Mouse (Mus musculus) intestine, embryonic 14.5 days (tissue): ENCODE data around the gene Hdhd3. TPM values are rescaled to one million over a fixed set of nuclear protein-coding genes. Genes with fewer than 3 reads are reported as not detected.
A peak's percentile ranks its signal among the peaks of the same experiment; 100 is the strongest.

Experiments
- ATAC-seq: fragments of 200-750 bp; cut with Nextera tagmentation; replicated peaks from 2 replicates; pipeline ENCODE4 v1.8.0; 2017; ENCODE audit warnings: low read depth, moderate number of reproducible peaks, moderate TSS enrichment, moderate library complexity; ENCODE audit not compliant: low FRiP score, low TSS enrichment
- DNase-seq: peaks from one replicate; pipeline ENCODE4 v3.0.0-alpha.2; 2018; ENCODE audit warnings: low spot score
- H3K27ac ChIP-seq: fragments of 300-500 bp; sonication (generic); 2 replicates; pipeline ENCODE4 v1.5.1; 2014; ENCODE audit warnings: low read depth, mild to moderate bottlenecking, control low read depth
- H3K27me3 ChIP-seq: fragments of 300-500 bp; sonication (generic); replicated peaks from 2 replicates; pipeline ENCODE4 v1.6.1; 2014; ENCODE audit warnings: low read length, control low read depth; ENCODE audit not compliant: control insufficient read depth, insufficient read depth
- H3K36me3 ChIP-seq: fragments of 300-500 bp; sonication (generic); 2 replicates; pipeline ENCODE4 v1.6.1; 2014; ENCODE audit warnings: low read length, control low read depth; ENCODE audit not compliant: control insufficient read depth, insufficient read depth
- H3K4me1 ChIP-seq: fragments of 300-500 bp; sonication (generic); replicated peaks from 2 replicates; pipeline ENCODE4 v1.6.1; 2014; ENCODE audit warnings: low read length, control low read depth, mixed read lengths; ENCODE audit not compliant: control insufficient read depth, insufficient read depth
- H3K4me2 ChIP-seq: fragments of 300-500 bp; sonication (generic); 2 replicates; pipeline ENCODE4 v1.6.1; 2014; ENCODE audit warnings: low read length
- H3K4me3 ChIP-seq: fragments of 300-500 bp; sonication (generic); 2 replicates; pipeline ENCODE4 v1.5.1; 2014; ENCODE audit warnings: low read depth, low read length, control low read depth, mixed read lengths
- H3K9ac ChIP-seq: fragments of 300-500 bp; sonication (generic); 2 replicates; pipeline ENCODE4 v1.6.1; 2014; ENCODE audit warnings: mild to moderate bottlenecking, low read length
- H3K9me3 ChIP-seq: fragments of 300-500 bp; sonication (generic); 2 replicates; pipeline ENCODE4 v1.6.1; 2016; ENCODE audit warnings: low read length, control low read depth; ENCODE audit not compliant: control insufficient read depth
- WGBS: fragments of 180-500 bp; shearing (Covaris S2); extraction: QIAGEN DNeasy Blood & Tissue Kit; methylation state at CpG from one replicate; pipeline ENCODE4 v1.1.7; 2014; 5-methylcytosine and 5-hydroxymethylcytosine counted together
- polyA plus RNA-seq: library from polyadenylated mRNA; unstranded; fragments of >200 nt; fragmentation: Nextera tagmentation; extraction: Ambion mirVana; gene quantifications from 2 replicates; pipeline ENCODE4 v1.2.1, GENCODE M21; 2014

Hdhd3 gene
- 29.4 and 32.4 TPM in 2 replicates for polyA plus RNA-seq

GRCm38 (mm10) chr4:62503374-62503970 lies at the start of gene Hdhd3:
Hdhd3 (minus strand) TSS chr4:62503467.
- peak within 1 kb of the TSS; percentile 70 for H3K9ac ChIP-seq
- peaks cover 30% of the 10 kb centered on the region for H3K36me3 ChIP-seq
- WGBS, result 80% methylated on average over 3 of the region's 3 CpGs
- no peak for DNase-seq
- H3K27ac ChIP-seq, result peak within 1 kb of the TSS; percentile 84
- H3K27me3 ChIP-seq, result no peaks in the 10 kb centered on the region
- H3K4me2 ChIP-seq, result peak within 1 kb of the TSS; percentile 60
- H3K4me1 ChIP-seq, result 0 out of 2 replicates have a peak, but pooled peaks cover 5% of the 10 kb centered on the region
- ATAC-seq, result no peak
- no peaks in the 10 kb centered on the region for H3K9me3 ChIP-seq
- peak within 1 kb of the TSS; percentile 85 for H3K4me3 ChIP-seq

DNA sequence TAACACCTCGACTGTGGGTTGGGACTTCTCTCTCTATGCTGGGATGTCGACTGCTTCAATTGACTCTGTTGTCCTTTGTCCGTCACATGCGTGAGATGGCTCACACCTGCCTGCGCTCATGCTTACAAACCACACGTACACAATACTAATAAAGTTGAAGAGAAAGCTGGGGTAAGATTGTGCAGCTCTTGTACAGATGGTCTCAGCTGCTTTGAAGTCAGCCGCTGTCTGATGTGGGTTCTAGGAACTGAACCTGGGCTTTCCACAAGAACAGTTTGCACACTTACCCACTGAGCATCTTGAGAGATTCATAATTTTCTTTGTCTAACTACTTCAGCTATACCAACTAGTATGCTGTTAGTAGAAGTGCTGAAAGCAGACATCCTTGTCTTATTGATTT lies 48.7 kb upstream of the Hdhd3 start:
- H3K27me3 ChIP-seq, result no peaks in the 10 kb centered on the region
- no peak overlapping the region for H3K4me3 ChIP-seq
- DNase-seq (no peak), ATAC-seq (no peak)
- no peak overlapping the region for H3K4me2 ChIP-seq
- H3K36me3 ChIP-seq, result no peaks in the 10 kb centered on the region
- no peaks in the 10 kb centered on the region for H3K9me3 ChIP-seq
- H3K27ac ChIP-seq, result no peak overlapping the region
- H3K4me1 ChIP-seq, result no peaks in the 10 kb centered on the region
- WGBS, result 79% methylated on average over 7 of the region's 7 CpGs
- H3K9ac ChIP-seq, result no peak overlapping the region

DNA sequence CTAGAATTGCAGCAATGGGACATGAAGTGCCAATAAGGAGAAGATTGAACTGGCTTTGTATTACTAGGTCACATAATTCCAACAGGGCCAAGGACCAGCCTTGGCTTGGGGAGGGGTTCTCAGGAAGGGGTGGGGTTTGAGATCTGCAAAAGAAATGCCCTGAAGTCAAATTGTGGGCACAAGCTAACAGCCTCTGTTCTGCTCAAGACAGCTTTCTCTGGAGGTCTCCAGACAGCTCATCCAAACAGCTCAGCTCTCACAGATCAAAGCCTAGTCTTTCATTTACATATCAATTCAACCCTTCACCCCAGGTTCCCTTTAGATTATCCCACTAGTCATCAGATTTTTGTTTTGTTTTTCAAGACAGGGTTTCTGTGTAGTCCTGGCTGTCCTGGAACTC lies 41.5 kb upstream of the Hdhd3 start:
- H3K9ac ChIP-seq, result no peak overlapping the region
- ATAC-seq (no peak), DNase-seq (no peak)
- no peaks in the 10 kb centered on the region for H3K4me1 ChIP-seq
- no peaks in the 10 kb centered on the region for H3K27me3 ChIP-seq
- no peak overlapping the region for H3K27ac ChIP-seq
- H3K36me3 ChIP-seq, result no peaks in the 10 kb centered on the region
- H3K4me3 ChIP-seq, result no peak overlapping the region
- no peaks in the 10 kb centered on the region for H3K9me3 ChIP-seq
- no peak overlapping the region for H3K4me2 ChIP-seq

DNA sequence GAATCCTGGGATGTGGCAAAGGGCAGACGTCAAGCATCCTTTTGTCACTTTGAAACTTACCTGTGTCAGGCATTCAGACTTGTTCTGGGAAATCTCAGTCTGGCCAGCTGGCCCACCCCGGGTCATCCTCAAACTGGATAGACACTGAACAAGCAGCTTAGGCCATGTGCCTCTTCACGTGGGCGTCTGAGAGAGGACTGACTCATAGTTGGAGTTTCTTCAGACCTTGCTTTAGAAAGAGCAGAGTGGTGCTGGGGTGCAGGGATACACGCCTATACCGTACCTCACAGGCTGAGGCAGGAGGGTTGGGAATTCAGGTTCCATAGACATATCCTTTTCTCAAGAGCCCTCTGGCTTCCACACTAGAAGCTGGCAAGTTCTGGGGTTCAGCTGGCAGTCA lies 40.5 kb upstream of the Hdhd3 start:
- no peak overlapping the region for H3K4me3 ChIP-seq
- H3K36me3 ChIP-seq, result no peaks in the 10 kb centered on the region
- no peak for ATAC-seq
- H3K4me2 ChIP-seq, result no peak overlapping the region
- DNase-seq, result no peak
- H3K9me3 ChIP-seq, result no peaks in the 10 kb centered on the region
- H3K9ac ChIP-seq, result no peak overlapping the region
- H3K27ac ChIP-seq, result no peak overlapping the region
- no peaks in the 10 kb centered on the region for H3K27me3 ChIP-seq
- 81% methylated on average over 6 of the region's 6 CpGs for WGBS
- no peaks in the 10 kb centered on the region for H3K4me1 ChIP-seq

DNA sequence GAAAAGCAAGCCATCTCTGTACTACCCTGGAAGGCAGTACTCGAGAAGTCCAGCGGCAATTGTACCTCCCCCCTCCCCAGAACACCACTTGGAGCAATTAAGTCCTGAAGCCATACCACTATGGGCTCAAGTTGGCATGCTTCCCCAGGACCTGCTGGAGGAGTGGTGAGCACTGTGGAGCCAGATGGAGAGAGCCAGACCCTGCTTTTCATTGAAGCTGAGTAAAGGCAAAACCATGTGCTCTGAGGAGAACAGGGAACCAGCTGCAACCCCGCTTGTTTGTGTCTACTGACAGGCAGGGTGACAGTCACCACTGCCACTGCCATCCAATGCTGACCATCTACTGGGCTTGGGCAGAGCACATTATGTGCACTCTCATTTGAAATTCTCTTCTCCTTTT lies 38.5 kb upstream of the Hdhd3 start:
- DNase-seq (no peak), ATAC-seq (no peak)
- WGBS, result 83% methylated on average over 3 of the region's 3 CpGs
- Histone ChIP-seq H3K36me3 (no peaks in the 10 kb centered on the region), H3K4me2 (no peak overlapping the region), H3K9ac (no peak overlapping the region), H3K9me3 (no peaks in the 10 kb centered on the region), H3K4me1 (no peaks in the 10 kb centered on the region), H3K4me3 (no peak overlapping the region), H3K27ac (no peak overlapping the region), H3K27me3 (no peaks in the 10 kb centered on the region)

GRCm38 (mm10) chr4:62533729-62534128 lies 30.5 kb upstream of the Hdhd3 start:
- Histone ChIP-seq H3K27me3 (no peaks in the 10 kb centered on the region), H3K27ac (no peak overlapping the region), H3K9me3 (no peaks in the 10 kb centered on the region), H3K36me3 (no peaks in the 10 kb centered on the region), H3K4me2 (no peak overlapping the region), H3K9ac (no peak overlapping the region), H3K4me3 (no peak overlapping the region), H3K4me1 (peaks cover 5% of the 10 kb centered on the region; the same call in 1 of the 2 replicates)
- no peak for DNase-seq
- no peak for ATAC-seq
- WGBS, result 55% methylated on average over 6 of the region's 6 CpGs

DNA sequence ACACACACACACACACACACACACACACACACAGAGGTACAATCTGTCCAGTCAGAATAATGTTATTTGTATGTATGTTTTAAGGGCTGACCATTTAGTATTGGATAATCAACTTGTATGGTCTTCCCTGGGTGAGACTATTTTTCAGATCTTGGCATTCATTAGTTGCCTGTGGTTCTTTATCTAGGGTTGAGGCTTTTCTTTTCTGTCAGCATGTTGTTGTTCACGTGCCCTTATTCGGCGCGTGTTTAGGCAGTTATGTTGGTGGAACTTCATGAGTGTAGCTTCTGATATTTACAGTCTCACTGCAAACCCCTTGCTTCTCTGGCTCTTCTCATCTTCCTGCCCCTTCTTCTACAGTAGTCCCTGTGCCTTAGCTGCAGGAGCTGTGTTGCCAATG lies 24.4 kb upstream of the Hdhd3 start:
- no peak for ATAC-seq
- no peak overlapping the region for H3K4me3 ChIP-seq
- 79% methylated on average over 4 of the region's 4 CpGs for WGBS

DNA sequence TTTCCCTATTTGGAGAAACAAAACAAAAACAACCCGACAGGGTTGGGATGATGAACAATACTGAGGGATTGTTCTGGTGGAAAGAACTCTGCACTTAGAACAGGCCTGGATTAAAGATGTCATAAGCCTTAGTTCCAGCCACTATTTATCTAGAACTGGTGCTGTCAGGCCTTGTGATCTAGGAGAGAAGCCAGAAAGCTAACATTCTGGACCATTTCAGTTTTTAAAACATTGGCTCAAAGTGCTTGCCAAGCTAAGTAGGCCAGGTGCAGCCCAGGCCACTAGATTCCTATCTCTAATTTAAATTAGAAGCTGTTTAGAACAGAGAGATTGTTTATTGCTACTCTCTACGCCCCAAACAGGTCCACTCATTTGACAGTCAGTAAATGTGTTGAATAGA lies 23.0 kb upstream of the Hdhd3 start:
- no peaks in the 10 kb centered on the region for H3K27me3 ChIP-seq
- no peak overlapping the region for H3K4me3 ChIP-seq
- H3K4me2 ChIP-seq, result no peak overlapping the region
- H3K9ac ChIP-seq, result no peak overlapping the region
- ATAC-seq (no peak), DNase-seq (no peak)
- no peaks in the 10 kb centered on the region for H3K9me3 ChIP-seq
- WGBS, result 46% methylated on average over 2 of the region's 2 CpGs
- H3K36me3 ChIP-seq, result peaks cover 17% of the 10 kb centered on the region
- peaks cover 12% of the 10 kb centered on the region; the same call in 1 of the 2 replicates for H3K4me1 ChIP-seq
- H3K27ac ChIP-seq, result no peak overlapping the region

More for the DNA sequence above, 24.4 kb upstream of the Hdhd3 start:
- Histone ChIP-seq H3K27ac (no peak overlapping the region), H3K4me1 (peaks cover 12% of the 10 kb centered on the region; the same call in 1 of the 2 replicates), H3K27me3 (no peaks in the 10 kb centered on the region), H3K9me3 (no peaks in the 10 kb centered on the region), H3K36me3 (peaks cover 13% of the 10 kb centered on the region), H3K9ac (no peak overlapping the region), H3K4me2 (no peak overlapping the region)
- DNase-seq, result no peak

DNA sequence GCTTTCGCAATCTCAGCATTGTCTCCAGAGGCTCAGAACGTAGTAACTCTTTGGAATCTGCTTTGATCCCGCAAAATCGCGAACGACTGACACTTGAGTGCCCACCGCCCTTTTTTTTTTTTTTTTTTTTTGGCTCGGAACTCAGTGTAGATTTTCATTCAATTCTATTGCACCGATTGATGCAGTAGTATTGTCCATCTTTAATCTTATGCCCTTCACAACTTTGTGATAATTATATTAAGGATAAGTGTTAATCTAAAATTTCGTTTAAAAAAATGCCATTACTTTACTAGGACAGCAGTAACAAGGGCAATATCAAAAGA lies 22.2 kb upstream of the Hdhd3 start:
- WGBS, result under 1% methylated on average over 10 of the region's 10 CpGs
- Histone ChIP-seq H3K27ac (no peak overlapping the region; the same call in 1 of the 2 replicates), H3K36me3 (peaks cover 17% of the 10 kb centered on the region), H3K9me3 (no peaks in the 10 kb centered on the region), H3K27me3 (no peaks in the 10 kb centered on the region), H3K4me2 (peak overlapping the region; percentile 90), H3K4me1 (peaks cover 8% of the 10 kb centered on the region; the same call in 1 of the 2 replicates), H3K9ac (peak overlapping the region; percentile 91), H3K4me3 (peak overlapping the region; percentile 66)
- ATAC-seq (no peak), DNase-seq (no peak)
